Mouse (Mus musculus): ENCODE results near the gene Bnc2.

GRCm38 (mm10) chr4:84673681-84674307 lies 1.3 kb downstream of the Bnc2 start:
- TF ChIP-seq CTCF (conservative IDR thresholded peaks at IDR 0.05; ENCODE audit: low read length) (no peak), NANOG (IDR thresholded peaks at IDR 0.05; ENCODE audit: borderline replicate concordance, low read length) (no peak), POU5F1 (IDR thresholded peaks at IDR 0.05; ENCODE audit: borderline replicate concordance, low read length) (no peak)
